Mouse (Mus musculus) heart, adult 11 months (tissue): ENCODE measurements around the gene 1700037C18Rik.
A peak's percentile ranks its signal among the peaks of the same experiment; 100 is the strongest.

Experiments
- DNase-seq: peaks from one replicate; pipeline ENCODE4 v3.0.0; 2022

1700037C18Rik gene

GRCm38 (mm10) chr16:3871815-3872214 is 36.7 kb downstream of the 1700037C18Rik start:
- DNase-seq = no peak

- peak; percentile 15 for DNase-seq
Observed at GRCm38 (mm10) chr16:3859254-3859653, 49.2 kb downstream of the 1700037C18Rik start.

- peak; percentile 17 for DNase-seq
Observed at GRCm38 (mm10) chr16:3855776-3856175, 52.7 kb downstream of the 1700037C18Rik start.

- peak; percentile 79 for DNase-seq
Observed at GRCm38 (mm10) chr16:3854437-3855182, 53.9 kb downstream of the 1700037C18Rik start.

GRCm38 (mm10) chr16:3852586-3852985 is 55.9 kb downstream of the 1700037C18Rik start:
- peak; percentile 42 for DNase-seq

GRCm38 (mm10) chr16:3851301-3851700 is 57.2 kb downstream of the 1700037C18Rik start:
- DNase-seq = peak; percentile 56

- no peak for DNase-seq
Observed at GRCm38 (mm10) chr16:3848416-3848815, 60.1 kb downstream of the 1700037C18Rik start.

- DNase-seq = no peak
Observed at GRCm38 (mm10) chr16:3847871-3848270, 60.6 kb downstream of the 1700037C18Rik start.

GRCm38 (mm10) chr16:3846711-3847518 is 61.6 kb downstream of the 1700037C18Rik start, which contains the start of gene Zfp174:
Zfp174 (plus strand) TSS chr16:3847268.
- peak; percentile 100 for DNase-seq
